Mouse (Mus musculus): ENCODE measurements around the gene Rplp0. TPM values are rescaled to one million over a fixed set of nuclear protein-coding genes. Genes with fewer than 3 reads are reported as not detected.

Gene Rplp0
- polyA plus RNA-seq, 1 experiment = 3,361 TPM

- Histone ChIP-seq H3ac (ENCODE audit: control insufficient read depth, insufficient read length) (no peak overlapping the region), H3K4me3 (no peak overlapping the region), H3K27me3 (ENCODE audit: control insufficient read depth, insufficient read depth, insufficient read length) (no peaks in the 10 kb centered on the region), H3K36me3 (ENCODE audit: control insufficient read depth, insufficient read depth) (peaks cover 25% of the 10 kb centered on the region), H3K79me2 (ENCODE audit: control insufficient read depth, insufficient read depth) (no peaks in the 10 kb centered on the region), H3K4me2 (ENCODE audit: low read depth) (no peak overlapping the region)
- no peak for TF ChIP-seq CEBPB (IDR thresholded peaks at IDR 0.05; ENCODE audit: insufficient read depth, poor library complexity, severe bottlenecking)
- no peak for TF ChIP-seq USF1 (IDR thresholded peaks at IDR 0.05; ENCODE audit: low read depth)
- no peak for TF ChIP-seq POLR2A (IDR thresholded peaks at IDR 0.05; ENCODE audit: insufficient read length, low read depth)
- no peak for TF ChIP-seq SRF (IDR thresholded peaks at IDR 0.05; ENCODE audit: control insufficient read depth, insufficient read length, low read depth)
- TF ChIP-seq REST (IDR thresholded peaks at IDR 0.05; ENCODE audit: insufficient read depth, insufficient read length) = no peak
- TF ChIP-seq MYOD1 (IDR thresholded peaks at IDR 0.05; ENCODE audit: control insufficient read depth in 1 of 3, insufficient read length in 2 of 3, low read depth in 2 of 3) = no peak
- no peak for TF ChIP-seq MYOG (IDR thresholded peaks at IDR 0.05; ENCODE audit: control insufficient read depth in 1 of 3, insufficient read depth in 1 of 3, insufficient read length in 2 of 3, low read depth in 2 of 3)
These were observed 21.1 kb downstream of the Rplp0 start for GRCm38 (mm10) chr5:115580229-115581001.

- no peak overlapping the region for H3K4me3 ChIP-seq
- no peak overlapping the region for H3ac ChIP-seq (ENCODE audit: control insufficient read depth, insufficient read length)
- H3K36me3 ChIP-seq (ENCODE audit: control insufficient read depth, insufficient read depth) = peaks cover 20% of the 10 kb centered on the region
- H3K4me2 ChIP-seq (ENCODE audit: low read depth) = no peak overlapping the region
- H3K27me3 ChIP-seq (ENCODE audit: control insufficient read depth, insufficient read depth, insufficient read length) = no peaks in the 10 kb centered on the region
- TF ChIP-seq E2F4 (IDR thresholded peaks at IDR 0.05; ENCODE audit: insufficient read depth) (no peak), POLR2AphosphoS2 (IDR thresholded peaks at IDR 0.05; ENCODE audit: insufficient read length, low read depth) (no peak)
- H3K79me2 ChIP-seq (ENCODE audit: control insufficient read depth, insufficient read depth) = no peaks in the 10 kb centered on the region
These were observed 22.4 kb downstream of the Rplp0 start for GRCm38 (mm10) chr5:115581662-115582061.

- TF ChIP-seq SRF (IDR thresholded peaks at IDR 0.05; ENCODE audit: control insufficient read depth, insufficient read length, low read depth) = no peak
- TF ChIP-seq MAX (IDR thresholded peaks at IDR 0.05; ENCODE audit: low read depth) = no peak
- no peak for TF ChIP-seq USF1 (IDR thresholded peaks at IDR 0.05; ENCODE audit: low read depth)
- TF ChIP-seq CEBPB (IDR thresholded peaks at IDR 0.05; ENCODE audit: insufficient read depth, poor library complexity, severe bottlenecking) = no peak
- no peak for TF ChIP-seq POLR2AphosphoS2 (IDR thresholded peaks at IDR 0.05; ENCODE audit: insufficient read length, low read depth)
- TF ChIP-seq TCF12 (IDR thresholded peaks at IDR 0.05; ENCODE audit: insufficient read depth, poor library complexity, severe bottlenecking) = no peak
- no peak for TF ChIP-seq MYOG (IDR thresholded peaks at IDR 0.05; ENCODE audit: control insufficient read depth in 1 of 3, insufficient read depth in 1 of 3, insufficient read length in 2 of 3, low read depth in 2 of 3)
- TF ChIP-seq TCF3 (IDR thresholded peaks at IDR 0.05; ENCODE audit: insufficient read length, low read depth) = no peak
- H3K4me2 ChIP-seq (ENCODE audit: low read depth) = no peak overlapping the region
- no peak overlapping the region for H3K4me3 ChIP-seq
- no peaks in the 10 kb centered on the region for H3K27me3 ChIP-seq (ENCODE audit: control insufficient read depth, insufficient read depth, insufficient read length)
- no peaks in the 10 kb centered on the region for H3K79me2 ChIP-seq (ENCODE audit: control insufficient read depth, insufficient read depth)
- no peak overlapping the region for H3ac ChIP-seq (ENCODE audit: control insufficient read depth, insufficient read length)
- peaks cover 20% of the 10 kb centered on the region for H3K36me3 ChIP-seq (ENCODE audit: control insufficient read depth, insufficient read depth)
These were observed 26.3 kb downstream of the Rplp0 start for GRCm38 (mm10) chr5:115585616-115586015.

- TF ChIP-seq POLR2AphosphoS2 (IDR thresholded peaks at IDR 0.05; ENCODE audit: insufficient read length, low read depth) = no peak
- no peak for TF ChIP-seq MAX (IDR thresholded peaks at IDR 0.05; ENCODE audit: low read depth)
- TF ChIP-seq TCF12 (IDR thresholded peaks at IDR 0.05; ENCODE audit: insufficient read depth, poor library complexity, severe bottlenecking) = no peak
- TF ChIP-seq REST (IDR thresholded peaks at IDR 0.05; ENCODE audit: insufficient read depth, insufficient read length) = no peak
- no peak for TF ChIP-seq USF1 (IDR thresholded peaks at IDR 0.05; ENCODE audit: low read depth)
- TF ChIP-seq MYOG (IDR thresholded peaks at IDR 0.05; ENCODE audit: control insufficient read depth in 1 of 3, insufficient read depth in 1 of 3, insufficient read length in 2 of 3, low read depth in 2 of 3) = no peak
- no peak for TF ChIP-seq SRF (IDR thresholded peaks at IDR 0.05; ENCODE audit: control insufficient read depth, insufficient read length, low read depth)
- no peak for TF ChIP-seq MYOD1 (IDR thresholded peaks at IDR 0.05; ENCODE audit: control insufficient read depth in 1 of 3, insufficient read length in 2 of 3, low read depth in 2 of 3)
- TF ChIP-seq CEBPB (IDR thresholded peaks at IDR 0.05; ENCODE audit: insufficient read depth, poor library complexity, severe bottlenecking) = no peak
- no peak for TF ChIP-seq TCF3 (IDR thresholded peaks at IDR 0.05; ENCODE audit: insufficient read length, low read depth)
- TF ChIP-seq E2F4 (IDR thresholded peaks at IDR 0.05; ENCODE audit: insufficient read depth) = no peak
- no peak for TF ChIP-seq POLR2A (IDR thresholded peaks at IDR 0.05; ENCODE audit: insufficient read length, low read depth)
These were observed 26.9 kb downstream of the Rplp0 start for GRCm38 (mm10) chr5:115586166-115586565.

GRCm38 (mm10) chr5:115586780-115587179 is 27.5 kb downstream of the Rplp0 start:
- H3K79me2 ChIP-seq (ENCODE audit: control insufficient read depth, insufficient read depth) = no peaks in the 10 kb centered on the region
- H3K4me3 ChIP-seq = no peak overlapping the region
- peak; percentile 19 for TF ChIP-seq TCF12 (IDR thresholded peaks at IDR 0.05; ENCODE audit: insufficient read depth, poor library complexity, severe bottlenecking)
- no peak for TF ChIP-seq USF1 (IDR thresholded peaks at IDR 0.05; ENCODE audit: low read depth)
- TF ChIP-seq REST (IDR thresholded peaks at IDR 0.05; ENCODE audit: insufficient read depth, insufficient read length) = no peak
- TF ChIP-seq MAX (IDR thresholded peaks at IDR 0.05; ENCODE audit: low read depth) = no peak
- TF ChIP-seq MYOG (IDR thresholded peaks at IDR 0.05; ENCODE audit: control insufficient read depth in 1 of 3, insufficient read depth in 1 of 3, insufficient read length in 2 of 3, low read depth in 2 of 3) = peak in 1 of 3 experiments; percentile 62
- TF ChIP-seq TCF3 (IDR thresholded peaks at IDR 0.05; ENCODE audit: insufficient read length, low read depth) = no peak
- no peak for TF ChIP-seq POLR2AphosphoS2 (IDR thresholded peaks at IDR 0.05; ENCODE audit: insufficient read length, low read depth)
- TF ChIP-seq SRF (IDR thresholded peaks at IDR 0.05; ENCODE audit: control insufficient read depth, insufficient read length, low read depth) = no peak
- TF ChIP-seq CEBPB (IDR thresholded peaks at IDR 0.05; ENCODE audit: insufficient read depth, poor library complexity, severe bottlenecking) = no peak
- no peak for TF ChIP-seq E2F4 (IDR thresholded peaks at IDR 0.05; ENCODE audit: insufficient read depth)
- no peak for TF ChIP-seq POLR2A (IDR thresholded peaks at IDR 0.05; ENCODE audit: insufficient read length, low read depth)
- TF ChIP-seq MYOD1 (IDR thresholded peaks at IDR 0.05; ENCODE audit: control insufficient read depth in 1 of 3, insufficient read length in 2 of 3, low read depth in 2 of 3) = peak in 2 of 3 experiments; percentile 61
- no peak overlapping the region for H3ac ChIP-seq (ENCODE audit: control insufficient read depth, insufficient read length)
- H3K4me2 ChIP-seq (ENCODE audit: low read depth) = no peak overlapping the region
- H3K36me3 ChIP-seq (ENCODE audit: control insufficient read depth, insufficient read depth) = peaks cover 23% of the 10 kb centered on the region
- no peaks in the 10 kb centered on the region for H3K27me3 ChIP-seq (ENCODE audit: control insufficient read depth, insufficient read depth, insufficient read length)

More at GRCm38 (mm10) chr5:115586166-115586565, 26.9 kb downstream of the Rplp0 start:
- no peak overlapping the region for H3K4me3 ChIP-seq
- no peak overlapping the region for H3ac ChIP-seq (ENCODE audit: control insufficient read depth, insufficient read length)
- H3K4me2 ChIP-seq (ENCODE audit: low read depth) = no peak overlapping the region
- H3K79me2 ChIP-seq (ENCODE audit: control insufficient read depth, insufficient read depth) = no peaks in the 10 kb centered on the region
- no peaks in the 10 kb centered on the region for H3K27me3 ChIP-seq (ENCODE audit: control insufficient read depth, insufficient read depth, insufficient read length)
- peaks cover 21% of the 10 kb centered on the region for H3K36me3 ChIP-seq (ENCODE audit: control insufficient read depth, insufficient read depth)
